Mouse (Mus musculus) stomach, postnatal 0 days (tissue): ENCODE results near the gene Ckb.

Source experiments
- CTCF ChIP-seq: IDR thresholded peaks from 2 replicates; pipeline ENCODE4 v1.5.1; 2016; ENCODE audit warnings: antibody characterized with exemption, low read depth, mild to moderate bottlenecking, moderate library complexity
- EP300 ChIP-seq: optimal IDR thresholded peaks from 2 replicates; pipeline ENCODE3; 2016; ENCODE audit warnings: antibody characterized with exemption

DNA sequence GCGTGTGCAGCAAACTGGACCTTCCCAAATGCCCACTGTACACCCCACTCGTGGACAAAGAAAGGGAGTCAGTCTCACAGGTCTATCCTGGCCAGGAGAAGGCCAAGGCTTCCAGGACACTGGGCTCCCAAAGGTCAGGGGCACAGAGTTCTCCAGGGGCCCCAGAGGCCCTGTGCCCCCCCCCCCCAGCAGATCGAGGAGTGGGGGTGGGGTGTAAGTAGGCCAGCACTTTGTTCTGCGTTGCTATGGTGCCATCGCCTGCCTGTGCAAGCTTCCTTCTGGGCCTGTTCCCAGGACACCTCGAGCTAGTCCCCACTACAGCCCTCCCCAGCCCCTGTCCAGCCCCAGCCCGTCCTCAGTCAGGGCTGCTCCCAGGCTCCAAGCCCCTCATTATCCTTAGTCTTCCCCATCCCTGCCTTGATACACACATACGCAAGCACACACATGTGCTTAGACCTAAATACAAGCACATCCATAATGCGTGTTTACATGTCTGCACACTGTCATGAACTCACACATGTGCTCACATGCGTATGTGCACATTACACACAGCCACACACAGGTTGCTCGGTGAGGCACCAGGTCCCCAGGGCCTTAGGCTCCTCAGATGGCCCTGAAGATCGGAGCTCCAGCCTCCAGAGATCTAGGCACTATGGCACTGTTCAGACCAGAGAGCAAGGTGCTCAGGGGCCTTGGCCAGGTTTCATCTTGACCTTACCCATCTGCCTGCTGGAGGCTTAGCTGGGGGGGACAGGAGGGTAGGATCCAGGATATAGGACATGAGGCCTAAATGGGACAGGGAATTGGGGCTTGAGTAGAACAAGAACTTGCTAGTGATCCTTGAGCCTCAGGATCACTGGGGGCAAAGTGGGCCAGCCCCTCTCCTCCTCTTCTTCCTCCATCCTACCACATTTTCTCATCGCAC, 23.0 kb upstream of the Ckb start:
- TF ChIP-seq CTCF (no peak), EP300 (no peak)
